ENCODE assay signal across 11 mouse cellular contexts in the genomic region with DNA sequence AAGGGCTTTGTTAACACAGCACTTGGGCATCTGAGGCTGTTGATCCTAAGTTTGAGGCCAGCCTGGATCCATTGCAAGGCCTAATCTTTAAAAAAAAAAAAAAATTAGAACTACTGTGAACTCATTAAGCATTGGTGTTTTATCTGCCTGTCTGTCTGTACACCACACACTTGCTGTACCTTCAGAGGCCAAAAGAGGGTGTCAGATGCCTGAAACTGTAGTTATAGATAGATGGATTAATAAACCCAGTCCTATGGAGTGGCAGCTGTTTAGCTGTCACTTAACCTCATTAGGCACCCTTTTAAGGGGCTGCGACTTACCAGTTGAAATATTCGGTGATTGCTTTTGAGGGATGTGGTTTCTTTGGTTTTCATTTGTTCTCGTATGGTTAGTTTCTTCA. TPM values are rescaled to one million over a fixed set of nuclear protein-coding genes. Genes with fewer than 3 reads are reported as not detected.
DNase-seq lines count a peak whose midpoint lies in the region; ATAC-seq and TF ChIP-seq lines count a peak whose summit lies in the region.
"Had no signal": no experiment of that assay in that cellular context is flagged by ENCODE, and none has a peak within 500 bp of the region (broad histone marks: within the 10 kb centered on the region; RNA-seq: fewer than 3 reads in every experiment).

No protein-coding gene starts in this region.

- H3K27me3 ChIP-seq in liver, embryonic 14.5 days (ENCODE audit: control insufficient read depth, insufficient read depth, low read length) = no peaks in the 10 kb centered on the region
- no peaks in the 10 kb centered on the region for H3K27me3 ChIP-seq in liver, embryonic 11.5 days (replicated peaks; ENCODE audit: control insufficient read depth, insufficient read depth, low read length)
- H3K27me3 ChIP-seq: midbrain, embryonic 12.5 days had no signal

- no peak for TF ChIP-seq EP300 in liver, embryonic 14.5 days (IDR thresholded peaks at IDR 0.05; ENCODE audit: low read depth)

- WGBS in liver, embryonic 14.5 days (ENCODE audit: insufficient replicate concordance) = 47% methylated on average over 3 of the region's 3 CpGs
- WGBS in liver, embryonic 11.5 days = 86% methylated on average over 3 of the region's 3 CpGs

- no peaks in the 10 kb centered on the region for H3K4me1 ChIP-seq in liver, embryonic 14.5 days (replicated peaks; ENCODE audit: control insufficient read depth in 2 of 2, insufficient read depth in 2 of 2, low read length in 1 of 2)
- H3K4me1 ChIP-seq in liver, embryonic 11.5 days (replicated peaks; ENCODE audit: control insufficient read depth, insufficient read depth, low read length) = no peaks in the 10 kb centered on the region
- H3K4me1 ChIP-seq: midbrain, embryonic 12.5 days had no signal

- H3K9me3 ChIP-seq in liver, embryonic 14.5 days (ENCODE audit: control insufficient read depth, low read length) = no peaks in the 10 kb centered on the region
- no peaks in the 10 kb centered on the region for H3K9me3 ChIP-seq in liver, embryonic 11.5 days (ENCODE audit: control insufficient read depth, low read length)
- H3K9me3 ChIP-seq: midbrain, embryonic 12.5 days had no signal

- H3K36me3 ChIP-seq in liver, embryonic 14.5 days (replicated peaks; ENCODE audit: control insufficient read depth, insufficient read depth, low read depth) = peaks cover 42% of the 10 kb centered on the region
- H3K36me3 ChIP-seq in liver, embryonic 11.5 days (ENCODE audit: control insufficient read depth, insufficient read depth, low read length) = peaks cover 43% of the 10 kb centered on the region

- H3K27ac ChIP-seq in liver, embryonic 14.5 days = no peak overlapping the region
- H3K27ac ChIP-seq in liver, embryonic 11.5 days (ENCODE audit: low read depth, low read length) = no peak overlapping the region
- H3K27ac ChIP-seq: midbrain, embryonic 12.5 days had no signal

- no peak overlapping the region for H3K9ac ChIP-seq in liver, embryonic 14.5 days (replicated peaks)
- H3K9ac ChIP-seq in liver, embryonic 11.5 days (ENCODE audit: low read depth, low read length) = no peak overlapping the region
- H3K9ac ChIP-seq: midbrain, embryonic 12.5 days had no signal

- peak; percentile 12; the same call in 1 of the 2 replicates for TF ChIP-seq CTCF in liver, embryonic 14.5 days (IDR thresholded peaks at IDR 0.05; ENCODE audit: low read depth)

- ATAC-seq in liver, embryonic 14.5 days (ENCODE audit: insufficient read depth) = no peak
- no peak for ATAC-seq in liver, embryonic 11.5 days (replicated peaks; ENCODE audit: low FRiP score)
- ATAC-seq in inflammation-experienced regulatory T-cells, adult 6 months = peak; percentile 52

- DNase-seq in cerebellum, adult 9-10 months = peak; percentile 46
- DNase-seq in cerebellum, adult 9-11 months = no peak
- peak in 1 of 3 experiments; percentile 9 for DNase-seq in liver, embryonic 14.5 days (ENCODE audit: low read depth in 3 of 3, low spot score in 3 of 3)
- DNase-seq in liver, embryonic 11.5 days (ENCODE audit: low spot score) = no peak
- DNase-seq in CD4-positive helper T cell, adult 2 months (ENCODE audit: low read depth, low spot score) = peak; percentile 60
- no peak for DNase-seq in cerebellum, postnatal 14 days
- no peak for DNase-seq in cerebellum, adult 11-12 months
- DNase-seq: adrenal gland, adult 2 months; lung, adult 18-20 months had no signal

- no peak overlapping the region for H3K4me3 ChIP-seq in liver, embryonic 14.5 days (ENCODE audit: insufficient read depth in 1 of 2, low read depth in 2 of 2, low read length in 2 of 2)
- H3K4me3 ChIP-seq in liver, embryonic 11.5 days (ENCODE audit: low read depth, low read length) = no peak overlapping the region
- H3K4me3 ChIP-seq: midbrain, embryonic 12.5 days had no signal

- no peak overlapping the region for H3K4me2 ChIP-seq in liver, embryonic 14.5 days (ENCODE audit: low read depth)
- H3K4me2 ChIP-seq in liver, embryonic 11.5 days = no peak overlapping the region
- H3K4me2 ChIP-seq: midbrain, embryonic 12.5 days had no signal

RNA-seq across cellular contexts. Expression of gene Sh2b3, which starts 41.6 kb away (rescaled TPM):
- polyA plus RNA-seq in liver, embryonic 14.5 days (2012; rRNA removed) = 7.2 and 8.6 TPM in 2 replicates
- 5.4 and 5.6 TPM in 2 replicates for polyA plus RNA-seq in liver, embryonic 14.5 days (2014; fragmentation: Nextera tagmentation; extraction: Ambion mirVana)
- polyA plus RNA-seq in liver, embryonic 11.5 days (2014; fragmentation: Nextera tagmentation; extraction: Ambion mirVana) = 14.7 and 15.7 TPM in 2 replicates
- polyA plus RNA-seq in inflammation-experienced regulatory T-cells, adult 6 months (2017; shearing (Covaris generic)) = 10 to 100 TPM in 2 of 3 experiments, 1 to 10 TPM in 1; 4.6 to 15.4 (median 13.6) TPM

RNA-seq across cellular contexts. Expression of gene Pheta1, which starts 53.0 kb away (rescaled TPM):
- 2.4 and 2.8 TPM in 2 replicates for polyA plus RNA-seq in liver, embryonic 14.5 days (2012; rRNA removed)
- polyA plus RNA-seq in liver, embryonic 14.5 days (2014; fragmentation: Nextera tagmentation; extraction: Ambion mirVana) = 2.4 and 2.6 TPM in 2 replicates
- polyA plus RNA-seq in liver, embryonic 11.5 days (2014; fragmentation: Nextera tagmentation; extraction: Ambion mirVana) = 12.1 and 13.7 TPM in 2 replicates
- 1 to 10 TPM in 2 of 3 experiments, under 1 TPM in 1; 0.25 to 1.5 (median 1.0) TPM for polyA plus RNA-seq in inflammation-experienced regulatory T-cells, adult 6 months (2017; shearing (Covaris generic))

Comparison
In these comparisons a context has a peak if more than half of its experiments do, and no peak if none do; other contexts are left out.
1. DNase-seq: peak in cerebellum, adult 9-10 months (single experiment) and CD4-positive helper T cell, adult 2 months (single experiment); none in cerebellum, adult 9-11 months (single experiment), liver, embryonic 11.5 days (single experiment), cerebellum, postnatal 14 days (0 of 2) and cerebellum, adult 11-12 months (single experiment).